Mouse (Mus musculus): ENCODE results near the gene Herc1.
A peak's percentile ranks its signal among the peaks of the same experiment; 100 is the strongest.

DNA sequence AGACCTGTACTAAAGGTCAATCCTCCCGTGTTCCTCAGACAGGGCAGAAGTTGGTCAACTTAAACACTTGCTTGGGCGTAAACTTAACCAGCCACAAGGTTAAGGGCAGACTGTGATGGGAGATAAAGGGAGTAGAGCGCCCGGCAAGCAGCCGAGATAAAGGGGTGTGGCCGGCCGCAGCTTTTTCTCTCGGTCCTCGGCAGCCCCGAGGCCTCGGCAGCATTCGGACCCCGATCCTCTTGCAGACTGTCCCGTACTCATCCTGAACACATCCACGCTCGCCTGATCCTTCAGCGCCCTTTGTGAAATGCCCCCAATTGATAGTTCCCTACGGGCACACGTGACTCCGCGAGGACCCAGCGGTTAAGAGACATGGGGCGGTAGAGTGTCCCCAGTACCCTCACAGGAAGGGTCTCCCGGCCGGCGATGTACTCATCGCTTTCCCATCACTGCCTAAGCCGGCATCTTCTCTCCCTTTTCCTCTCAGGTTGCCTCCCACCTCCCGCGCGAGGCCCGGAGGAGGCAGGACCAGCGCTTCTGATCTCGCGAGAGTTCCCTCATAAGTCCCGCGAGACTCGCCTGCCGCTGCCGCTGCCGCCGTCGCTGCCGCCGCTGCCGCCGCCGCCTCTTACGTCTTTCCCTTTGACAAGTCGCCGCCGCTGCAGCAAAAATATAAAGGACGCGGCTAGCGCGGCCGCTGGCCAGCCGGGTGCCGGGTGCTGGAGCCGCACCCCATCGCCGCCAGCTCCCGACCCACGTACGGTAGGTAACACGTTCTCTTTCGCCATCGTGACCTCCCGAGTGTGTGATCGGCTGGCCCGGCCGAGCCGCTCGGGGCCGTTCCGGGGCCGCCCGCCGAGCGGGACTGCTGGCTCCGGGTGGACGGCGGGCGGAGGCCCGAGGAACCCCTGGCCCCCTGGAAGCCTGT is at the start of gene Herc1:
- TF ChIP-seq MAX (IDR thresholded peaks at IDR 0.05; ENCODE audit: low read depth) (no peak), POLR2A (IDR thresholded peaks at IDR 0.05; ENCODE audit: insufficient read length, low read depth) (peak; percentile 68), MYOD1 (IDR thresholded peaks at IDR 0.05; ENCODE audit: control insufficient read depth in 1 of 3, insufficient read length in 2 of 3, low read depth in 2 of 3) (no peak), TCF12 (IDR thresholded peaks at IDR 0.05; ENCODE audit: insufficient read depth, poor library complexity, severe bottlenecking) (no peak), CEBPB (IDR thresholded peaks at IDR 0.05; ENCODE audit: insufficient read depth, poor library complexity, severe bottlenecking) (no peak), MYOG (IDR thresholded peaks at IDR 0.05; ENCODE audit: control insufficient read depth in 1 of 3, insufficient read depth in 1 of 3, insufficient read length in 2 of 3, low read depth in 2 of 3) (no peak), USF1 (IDR thresholded peaks at IDR 0.05; ENCODE audit: low read depth) (peak; percentile 69), SRF (IDR thresholded peaks at IDR 0.05; ENCODE audit: control insufficient read depth, insufficient read length, low read depth) (no peak)
